Mouse (Mus musculus): ENCODE results near the gene Tomt.
A peak's percentile ranks its signal among the peaks of the same experiment; 100 is the strongest.
"Not testable (repeated sequence)": the region's sequence is repeated elsewhere in the genome, so short reads cannot be mapped to it uniquely, and the experiment has no call there.

Tomt gene

GRCm38 (mm10) chr7:101906287-101906681 is at the start of gene Tomt:
Gene Tomt (minus strand): TSS chr7:101906359.
- DNase-seq (ENCODE audit: extremely low spot score) = no peak

DNA sequence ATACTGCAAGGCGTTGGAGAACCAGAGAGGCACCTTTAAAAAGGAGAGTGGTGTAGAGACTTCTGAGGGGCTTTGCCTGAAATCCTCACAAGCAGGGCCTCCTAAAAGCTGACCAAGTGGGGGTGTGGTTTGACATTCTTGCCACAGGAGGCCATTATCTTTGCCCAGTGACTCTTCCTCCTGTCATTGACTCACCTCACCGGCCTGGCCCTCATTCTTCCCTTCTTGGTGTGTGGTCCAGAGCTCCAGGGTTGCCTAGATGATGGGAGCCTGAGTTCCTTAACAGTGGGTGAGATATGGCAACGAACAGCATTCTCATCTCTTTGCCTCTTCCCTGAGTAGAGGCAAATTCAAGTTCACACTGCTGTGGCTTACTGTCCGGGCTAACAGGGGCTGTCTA is 49.7 kb upstream of the Tomt start:
- DNase-seq (ENCODE audit: extremely low spot score) = no peak

DNA sequence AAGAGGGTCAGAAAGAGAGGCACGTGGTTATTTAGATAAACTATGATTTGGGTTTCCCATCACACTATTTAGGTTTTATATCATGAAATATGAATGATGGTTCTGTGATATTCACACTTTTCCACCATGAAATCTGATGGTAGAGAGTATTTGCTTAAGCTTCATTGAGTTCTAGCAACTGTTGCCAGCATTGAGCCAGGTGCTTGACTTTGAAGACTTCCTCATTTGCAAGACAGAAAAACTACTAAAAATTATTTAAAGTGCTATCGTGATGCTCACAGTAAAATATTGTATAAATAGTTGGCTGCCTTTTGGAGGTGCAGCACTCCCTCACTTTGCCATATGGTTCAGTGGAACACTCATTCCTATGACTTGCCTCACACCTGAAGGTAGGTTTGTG is 49.1 kb upstream of the Tomt start:
- DNase-seq (ENCODE audit: extremely low spot score) = no peak

- no peak for DNase-seq (ENCODE audit: extremely low spot score)
Measured at GRCm38 (mm10) chr7:101954163-101954562, 48.0 kb upstream of the Tomt start.

- DNase-seq (ENCODE audit: extremely low spot score) = no peak
Measured at GRCm38 (mm10) chr7:101952098-101952497, 45.9 kb upstream of the Tomt start.

DNA sequence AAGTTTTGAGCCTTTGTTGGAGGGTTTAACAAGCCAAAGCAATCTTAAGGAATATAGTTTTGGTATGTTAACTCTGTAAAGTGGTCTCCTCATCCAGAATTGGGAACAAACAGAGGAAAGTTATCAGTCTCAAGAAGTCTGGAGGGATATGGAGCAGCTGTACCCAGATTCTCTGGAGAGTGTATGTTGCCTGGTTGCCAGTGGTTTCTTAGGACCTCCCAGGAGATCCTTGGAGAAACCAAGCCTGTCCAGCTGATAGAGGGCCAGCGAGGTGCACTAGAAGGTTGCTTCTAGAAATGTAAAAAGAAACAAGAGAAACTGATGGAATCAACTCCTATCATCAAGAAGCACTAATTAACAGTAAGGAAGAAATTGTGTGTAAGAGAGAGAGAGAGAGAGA is 45.5 kb upstream of the Tomt start:
- no peak for DNase-seq (ENCODE audit: extremely low spot score)

- not testable (repeated sequence) for DNase-seq (ENCODE audit: extremely low spot score)
Measured at GRCm38 (mm10) chr7:101949008-101949407, 42.8 kb upstream of the Tomt start.

GRCm38 (mm10) chr7:101939758-101940157 is 33.6 kb upstream of the Tomt start:
- DNase-seq (ENCODE audit: extremely low spot score) = no peak

- DNase-seq (ENCODE audit: extremely low spot score) = no peak
Measured at GRCm38 (mm10) chr7:101938348-101938747, 32.2 kb upstream of the Tomt start.

GRCm38 (mm10) chr7:101937569-101937968 is 31.4 kb upstream of the Tomt start:
- no peak for DNase-seq (ENCODE audit: extremely low spot score)

DNA sequence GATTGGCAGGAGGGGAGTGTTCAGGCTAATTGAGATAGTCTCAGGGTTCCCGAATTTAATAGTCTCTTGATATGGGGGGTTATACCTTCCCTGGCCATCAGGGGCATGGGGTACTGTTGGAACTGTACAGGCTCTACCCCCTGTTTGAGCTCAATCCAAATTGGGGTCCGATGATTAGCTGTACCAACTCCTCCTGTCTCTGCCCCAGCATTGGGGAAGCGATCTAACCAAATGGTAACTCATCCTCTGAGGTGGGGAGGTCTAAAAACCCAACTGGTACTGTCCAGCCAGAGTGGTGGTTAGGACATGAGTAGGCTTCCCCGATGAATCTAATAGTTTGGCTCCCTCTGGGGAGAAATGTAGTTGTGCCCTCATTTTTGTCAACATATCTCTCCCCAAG is 30.8 kb upstream of the Tomt start:
- no peak for DNase-seq (ENCODE audit: extremely low spot score)

GRCm38 (mm10) chr7:101935957-101936356 is 29.8 kb upstream of the Tomt start:
- DNase-seq (ENCODE audit: extremely low spot score) = no peak

DNA sequence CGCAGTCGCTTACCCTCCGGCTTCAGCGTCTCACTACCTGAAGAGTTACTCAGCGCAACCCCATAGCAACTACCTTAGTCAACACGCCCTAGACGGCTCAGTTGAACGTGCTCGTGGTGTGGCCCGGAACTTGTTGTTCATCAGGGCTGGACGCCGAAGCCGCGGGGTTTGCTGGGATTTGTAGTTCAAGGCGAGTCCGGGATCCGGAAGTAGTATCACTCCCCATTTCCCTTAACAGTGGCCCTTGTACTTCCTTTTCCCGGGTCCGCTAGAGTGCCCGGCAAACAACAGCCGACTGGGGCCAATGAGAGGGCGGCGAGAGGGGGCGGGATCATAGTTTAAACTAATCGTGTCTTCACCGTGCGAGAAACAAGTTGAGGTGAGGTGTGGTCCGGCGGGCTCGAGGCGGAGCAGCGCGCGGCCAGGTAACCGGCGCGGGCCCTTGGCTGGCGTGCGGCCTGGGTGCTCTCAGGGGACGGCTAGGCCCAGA is 27.6 kb upstream of the Tomt start, which contains the start of the genes Lrrc51 and Numa1:
Gene Lrrc51, minus strand, starts transcription at position 145 of the 490 bp plus-strand sequence.
Gene Numa1, plus strand, starts transcription at position 361 of the 490 bp plus-strand sequence.
- DNase-seq (ENCODE audit: extremely low spot score) = peak; percentile 97

DNA sequence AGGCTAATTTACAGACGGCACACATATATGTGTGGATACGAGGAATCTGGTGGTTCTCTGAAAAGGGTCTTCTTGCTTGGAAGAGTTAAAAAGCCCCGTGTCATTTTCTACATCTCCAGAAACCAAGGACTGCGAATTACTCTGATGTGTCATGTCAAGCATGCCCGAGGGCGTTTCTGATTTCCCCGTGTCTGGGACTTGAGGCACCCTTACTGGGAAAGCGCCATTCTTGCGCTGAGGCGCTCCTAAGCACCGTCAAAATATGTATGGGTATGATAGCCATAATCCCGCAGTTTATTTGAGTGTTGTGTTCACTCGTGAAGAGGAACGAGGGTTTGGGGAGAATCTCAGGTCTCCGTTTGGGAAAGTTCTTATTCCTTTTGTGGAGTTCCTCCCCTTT is 27.1 kb upstream of the Tomt start:
- no peak for DNase-seq (ENCODE audit: extremely low spot score)

- no peak for DNase-seq (ENCODE audit: extremely low spot score)
Measured at GRCm38 (mm10) chr7:101932551-101932950, 26.4 kb upstream of the Tomt start.

DNA sequence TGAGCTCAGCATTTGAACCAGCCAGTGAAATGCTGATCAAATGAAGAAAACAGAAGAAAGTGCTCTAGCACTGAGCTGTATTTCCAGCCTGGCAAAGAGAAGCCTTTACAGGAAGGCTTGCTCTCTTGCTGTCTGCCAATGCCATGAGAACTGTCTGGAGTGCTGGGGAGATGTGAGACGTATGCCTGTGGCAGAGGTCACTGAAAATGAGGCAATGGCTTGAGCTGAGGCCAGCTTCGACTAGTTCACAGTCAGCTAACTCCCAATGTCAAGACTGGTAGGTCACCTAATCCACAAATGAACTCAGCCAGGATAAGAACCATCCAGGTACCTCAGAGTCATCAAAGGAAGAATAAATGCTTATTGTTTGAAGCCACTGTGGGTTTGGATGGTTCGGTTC is 21.9 kb upstream of the Tomt start:
- DNase-seq (ENCODE audit: extremely low spot score) = no peak

DNA sequence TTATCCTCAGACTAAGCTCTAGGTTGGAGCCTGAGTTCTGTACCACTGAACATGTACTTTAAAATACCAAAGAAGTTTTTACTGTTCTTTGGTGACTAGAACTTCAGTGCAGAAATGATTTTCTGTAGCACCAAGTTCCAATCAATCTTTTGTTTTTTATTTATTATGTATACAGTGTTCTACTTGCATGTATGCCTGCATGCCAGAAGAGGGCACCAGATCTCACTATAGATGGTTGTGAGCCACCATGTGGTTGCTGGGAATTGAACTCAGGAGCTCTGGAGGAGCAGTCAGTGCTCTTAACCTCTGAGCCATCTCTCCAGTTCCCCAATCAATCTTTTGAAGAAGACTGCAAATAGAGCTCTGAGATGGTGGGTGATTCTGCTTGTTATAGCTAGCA is 19.7 kb upstream of the Tomt start:
- not testable (repeated sequence) for DNase-seq (ENCODE audit: extremely low spot score)

DNA sequence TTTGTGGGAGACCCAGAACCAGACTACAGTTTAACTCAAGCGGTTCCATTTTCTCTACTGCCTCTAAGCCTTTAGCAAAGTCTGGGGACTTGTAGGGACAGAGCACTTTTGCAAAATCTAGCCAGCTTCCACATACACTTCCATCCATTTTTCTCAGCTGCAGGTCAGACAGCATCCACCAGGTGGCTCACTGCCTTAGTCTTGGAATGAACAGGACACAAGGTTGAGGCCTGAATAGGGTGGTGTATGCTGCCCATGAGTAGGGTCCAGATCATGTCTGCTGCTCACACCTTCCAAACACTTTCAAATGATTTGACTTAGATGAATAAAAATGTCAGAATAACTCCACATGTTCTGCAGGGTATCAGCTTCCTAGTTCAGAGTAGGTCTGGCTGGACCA is 11.9 kb upstream of the Tomt start:
- peak; percentile 70 for DNase-seq (ENCODE audit: extremely low spot score)

GRCm38 (mm10) chr7:101911982-101912381 is 5.8 kb upstream of the Tomt start:
- DNase-seq (ENCODE audit: extremely low spot score) = no peak

DNA sequence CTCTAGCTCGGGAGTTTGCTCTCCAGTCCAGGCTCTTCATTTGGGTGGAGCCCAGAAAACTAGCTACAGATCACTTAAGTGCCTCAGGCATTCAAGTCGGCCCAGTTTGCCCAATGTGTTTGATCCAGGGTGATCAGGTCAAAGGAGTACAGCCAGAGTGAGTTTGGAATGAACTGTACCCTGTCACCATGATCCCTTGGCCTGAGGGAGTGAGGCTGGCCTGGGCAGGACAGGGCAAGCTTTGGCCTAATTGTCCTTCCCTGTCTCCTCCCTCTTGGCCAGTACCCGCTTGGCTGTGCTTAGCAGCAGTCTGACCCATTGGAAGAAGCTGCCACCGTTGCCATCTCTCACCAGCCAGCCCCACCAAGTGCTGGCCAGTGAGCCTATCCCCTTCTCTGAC is 4.0 kb upstream of the Tomt start:
- no peak for DNase-seq (ENCODE audit: extremely low spot score)

DNA sequence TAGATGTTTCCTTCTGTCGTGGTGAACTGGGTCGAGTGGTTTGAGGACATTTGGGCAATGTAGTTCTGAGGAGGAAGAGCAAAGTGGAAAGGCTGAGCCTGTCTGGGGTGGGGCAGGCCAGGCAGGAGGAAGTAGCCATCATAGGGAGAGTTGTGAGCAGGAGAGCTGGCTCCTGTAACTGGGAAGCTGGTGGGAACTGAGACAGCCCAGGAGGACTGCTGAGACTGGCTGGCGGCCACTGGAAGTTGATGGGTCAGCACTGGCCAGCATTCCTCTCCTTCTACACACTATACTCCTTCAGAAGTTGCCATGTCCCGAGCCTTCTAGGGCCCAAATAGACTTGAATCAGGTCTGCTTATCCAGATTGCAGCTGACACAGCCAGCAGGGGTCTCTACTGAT is 2.2 kb upstream of the Tomt start:
- no peak for DNase-seq (ENCODE audit: extremely low spot score)

DNA sequence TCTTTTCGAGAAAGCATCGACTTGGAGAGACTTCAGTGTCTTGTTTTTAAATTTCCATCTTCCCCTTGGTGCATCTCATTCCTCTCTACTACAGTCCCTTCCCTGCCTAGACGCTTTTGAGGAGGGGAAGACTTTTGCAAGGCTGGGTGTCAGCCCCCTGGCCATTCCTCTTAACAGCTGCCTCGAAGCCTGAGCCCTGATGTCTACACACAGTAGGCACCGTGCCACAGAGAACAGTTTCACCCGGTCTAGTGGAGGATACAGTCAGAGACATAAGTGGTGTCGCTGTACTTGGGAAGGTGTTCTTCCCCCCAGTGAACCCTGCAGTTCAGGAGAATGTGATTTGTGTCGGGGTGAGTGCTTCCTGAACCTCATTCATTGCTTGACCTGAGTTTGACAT is 537 bp upstream of the Tomt start:
- DNase-seq (ENCODE audit: extremely low spot score) = no peak

- peak; percentile 99 for DNase-seq (ENCODE audit: extremely low spot score)
Measured at GRCm38 (mm10) chr7:101905561-101906286, 435 bp downstream of the Tomt start, which contains the start of gene Lamtor1. Gene Lamtor1 (plus strand): TSS chr7:101905904.

DNA sequence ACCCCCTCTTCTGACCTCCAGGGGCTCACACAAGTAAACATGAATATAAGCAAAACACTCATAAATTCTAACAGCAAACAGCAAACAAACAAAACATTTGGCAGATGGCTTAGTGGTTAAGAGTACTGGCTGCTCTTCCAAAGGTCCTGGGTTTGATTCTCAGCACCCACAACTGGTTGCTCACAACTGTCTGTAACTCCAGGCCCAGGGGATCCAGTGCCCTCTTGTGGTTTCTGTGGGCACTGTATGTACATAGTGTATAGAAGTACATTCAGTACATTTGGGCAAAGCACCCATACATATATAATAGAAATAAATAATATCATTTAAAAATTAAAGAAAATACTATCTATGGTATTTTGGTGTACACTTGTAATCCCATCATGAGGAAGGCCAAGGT is 3.3 kb downstream of the Tomt start:
- no peak for DNase-seq (ENCODE audit: extremely low spot score)

Measured in embryo, embryonic 9.5 days (tissue).